10 mouse cellular contexts compared by ENCODE assay signal in genomic region chr8:77354189-77354588, GRCm38 (mm10).
"Had no signal": no experiment of that assay in that cellular context is flagged by ENCODE, and none has a peak within 500 bp of the region (broad histone marks: within the 10 kb centered on the region; RNA-seq: fewer than 3 reads in every experiment).

No protein-coding gene starts in this region.

- H3K4me1 ChIP-seq: intestine, embryonic 15.5 days; neural tube, embryonic 15.5 days had no signal

- H3K27me3 ChIP-seq: intestine, embryonic 15.5 days; midbrain, embryonic 13.5 days; neural tube, embryonic 15.5 days had no signal

- H3K4me2 ChIP-seq: intestine, embryonic 15.5 days; midbrain, embryonic 13.5 days; neural tube, embryonic 15.5 days had no signal

- H3K36me3 ChIP-seq: midbrain, embryonic 13.5 days; neural tube, embryonic 15.5 days had no signal

- H3K27ac ChIP-seq: intestine, embryonic 15.5 days; left cerebral cortex, adult 2 months; liver, embryonic 14.5 days; midbrain, embryonic 13.5 days; neural tube, embryonic 15.5 days had no signal

- DNase-seq: kidney, adult 2 months; kidney, postnatal 10 days; lung, adult 18-20 months; thymus, adult 18-20 months; thymus, postnatal 14 days had no signal

- ATAC-seq: intestine, embryonic 15.5 days; midbrain, embryonic 13.5 days had no signal

- H3K4me3 ChIP-seq: intestine, embryonic 15.5 days; left cerebral cortex, adult 2 months; midbrain, embryonic 13.5 days; neural tube, embryonic 15.5 days had no signal

- H3K9ac ChIP-seq: intestine, embryonic 15.5 days; liver, embryonic 14.5 days; midbrain, embryonic 13.5 days; neural tube, embryonic 15.5 days had no signal

- H3K9me3 ChIP-seq: intestine, embryonic 15.5 days; midbrain, embryonic 13.5 days; neural tube, embryonic 15.5 days had no signal
